Mouse (Mus musculus) kidney, adult 2 months (tissue): ENCODE results near the gene Nlgn1.

Experiments
- CTCF ChIP-seq: fragments of 200-500 bp; conservative IDR thresholded peaks from 2 replicates; pipeline ENCODE4 v1.5.1; 2011; ENCODE audit warnings: low read depth, mild to moderate bottlenecking, control low read depth, low read length, moderate library complexity, mixed read lengths; ENCODE audit not compliant: insufficient read depth, insufficient read length
- POLR2A ChIP-seq: fragments of 200-500 bp; IDR thresholded peaks from one replicate; pipeline ENCODE4 v1.6.1; 2011; ENCODE audit warnings: low read depth, low read length, control low read depth

- TF ChIP-seq POLR2A, result no peak
- TF ChIP-seq CTCF, result no peak
Observed at GRCm38 (mm10) chr3:26175371-26175770, 156.9 kb downstream of the Nlgn1 start.
